11 mouse cellular contexts compared by ENCODE assay signal in genomic region chr1:189653746-189654145, GRCm38 (mm10).
"Had no signal": no experiment of that assay in that cellular context is flagged by ENCODE, and none has a peak within 500 bp of the region (broad histone marks: within the 10 kb centered on the region; RNA-seq: fewer than 3 reads in every experiment).

No protein-coding gene starts in this region.

- DNase-seq: lung, adult 18-20 months; lung, embryonic 14.5 days; lung, postnatal 10 days; retina, postnatal 1 day; right cerebral cortex, adult 18-20 months; right cerebral cortex, postnatal 25 days; right cerebral cortex, postnatal 4 days; spleen, adult 18-20 months; thymus, adult 18-20 months; thymus, postnatal 14 days; thymus, postnatal 36 days had no signal
